Mouse (Mus musculus) T-cell, adult 2 months (primary cell): ENCODE results near the gene Gm10024.
"Not testable (repeated sequence)": the region's sequence is repeated elsewhere in the genome, so short reads cannot be mapped to it uniquely, and the experiment has no call there.

Experiments
- DNase-seq: peaks from one replicate; pipeline ENCODE4 v3.0.0; 2022; ENCODE audit warnings: low spot score

Gene Gm10024

DNA sequence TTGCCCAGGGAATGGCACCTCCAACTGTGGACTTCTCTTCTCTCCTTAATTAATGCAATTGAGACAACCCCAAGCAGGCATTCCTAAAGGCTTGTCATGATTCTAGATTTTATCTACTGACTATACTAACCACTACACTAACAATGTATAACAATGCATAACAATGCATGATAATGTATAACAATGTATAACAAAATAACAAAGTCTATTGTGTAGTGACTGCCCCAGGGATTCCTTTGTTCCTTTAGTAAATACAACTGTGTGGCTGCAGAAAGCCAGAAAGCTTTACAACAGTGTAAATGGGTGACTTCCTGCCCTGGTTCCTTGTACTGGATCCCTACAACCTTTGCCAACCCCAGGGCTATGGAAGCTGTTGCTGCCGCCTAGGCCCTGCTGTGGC lies 24.7 kb downstream of the Gm10024 start:
- DNase-seq = no peak

DNA sequence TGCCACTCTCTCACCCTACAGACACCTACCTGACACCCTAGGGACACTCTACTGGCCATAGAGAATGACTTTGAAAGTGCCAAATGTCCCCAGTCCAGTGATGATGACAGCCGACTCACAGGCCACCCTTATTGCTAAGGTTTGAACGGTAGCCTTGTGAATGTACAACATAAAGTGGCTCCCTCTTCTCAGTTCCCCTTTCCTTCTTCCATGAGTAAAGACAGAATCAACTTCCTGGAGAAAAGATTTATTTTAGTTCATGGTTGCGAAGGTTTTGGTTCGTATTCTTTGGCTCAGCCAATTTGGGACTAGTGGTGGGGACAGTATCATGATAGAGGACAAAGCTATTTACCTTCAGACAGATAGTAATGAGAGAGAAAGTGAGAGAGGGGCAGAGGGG lies 27.7 kb downstream of the Gm10024 start:
- DNase-seq = no peak

DNA sequence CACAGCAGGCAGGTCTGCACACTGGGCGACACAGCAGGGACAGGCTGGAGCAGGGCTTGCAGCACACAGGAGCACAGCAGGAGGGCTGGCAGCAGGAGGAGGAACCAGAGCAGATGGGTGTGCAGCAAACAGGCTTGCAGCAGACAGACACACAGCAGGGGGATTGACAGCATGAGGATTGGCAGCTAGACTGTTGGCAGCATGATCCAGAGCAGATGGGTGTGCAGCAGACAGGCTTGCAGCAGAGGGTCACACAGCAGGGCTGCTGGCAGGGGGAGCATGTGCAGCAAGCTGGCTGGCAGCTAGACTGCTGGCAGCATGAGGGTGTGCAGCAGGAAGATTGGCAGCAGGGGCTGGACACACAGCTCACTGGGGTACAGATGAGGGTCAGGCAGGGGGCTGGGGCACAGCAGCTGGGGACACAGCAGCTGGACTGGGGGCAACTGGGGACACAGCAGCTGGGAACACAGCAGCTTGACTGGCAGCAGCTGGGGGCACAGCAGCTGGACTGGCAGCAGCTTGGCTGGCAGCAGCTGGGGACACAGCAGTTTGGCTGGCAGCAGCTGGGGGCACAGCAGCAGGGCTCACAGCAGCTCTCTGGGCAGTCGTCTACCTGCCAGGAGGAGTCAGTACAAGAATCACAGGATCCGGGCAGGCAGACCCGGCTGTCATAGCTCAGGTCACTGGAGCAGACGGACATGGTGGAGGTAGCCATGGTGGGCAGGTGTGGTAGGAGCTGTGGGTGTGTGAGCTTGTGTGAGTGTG lies 30.8 kb downstream of the Gm10024 start, which contains the start of gene Gm18596:
Gm18596 (minus strand) TSS at position 715 of the 765 bp plus-strand sequence.
- DNase-seq = not testable (repeated sequence)

DNA sequence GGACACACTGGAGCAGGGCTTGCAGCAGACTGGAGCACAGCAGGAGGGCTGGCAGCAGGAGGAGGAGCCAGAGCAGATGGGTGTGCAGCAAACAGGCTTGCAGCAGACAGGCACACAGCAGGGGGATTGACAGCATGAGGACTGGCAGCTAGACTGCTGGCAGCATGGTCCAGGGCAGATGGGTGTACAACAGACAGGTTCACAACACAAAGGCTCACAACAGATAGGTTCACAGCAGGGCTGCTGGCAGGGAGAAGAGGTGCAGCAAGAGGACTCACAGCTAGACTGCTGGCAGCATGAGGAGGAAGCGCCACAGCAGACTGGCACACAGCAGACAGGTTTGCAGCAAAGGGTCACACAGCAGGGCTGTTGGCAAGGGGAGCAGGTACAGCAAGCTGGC lies 39.4 kb downstream of the Gm10024 start:
- DNase-seq = not testable (repeated sequence)

DNA sequence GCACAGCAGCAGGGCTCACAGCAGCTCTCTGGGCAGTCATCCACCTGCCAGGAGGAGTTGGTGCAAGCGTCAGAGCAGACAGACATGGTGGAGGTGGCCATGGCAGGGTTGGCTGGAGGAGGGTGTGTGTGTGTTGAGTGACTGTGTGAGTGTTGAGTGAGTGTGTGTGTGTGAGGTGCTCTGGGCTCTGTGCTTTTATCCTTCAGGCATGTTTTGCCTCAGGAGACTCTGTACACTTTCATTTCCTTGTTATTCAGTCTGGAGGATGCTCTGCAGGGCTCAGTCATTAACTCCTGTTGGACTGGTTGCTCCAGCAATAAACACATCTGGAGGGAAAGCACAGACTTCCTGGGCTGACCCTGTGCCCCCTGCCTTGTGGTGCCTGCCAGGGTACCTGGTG lies 40.0 kb downstream of the Gm10024 start, which contains the start of gene Gm9736:
Gm9736 (minus strand) TSS at position 101 of the 400 bp plus-strand sequence.
- not testable (repeated sequence) for DNase-seq

DNA sequence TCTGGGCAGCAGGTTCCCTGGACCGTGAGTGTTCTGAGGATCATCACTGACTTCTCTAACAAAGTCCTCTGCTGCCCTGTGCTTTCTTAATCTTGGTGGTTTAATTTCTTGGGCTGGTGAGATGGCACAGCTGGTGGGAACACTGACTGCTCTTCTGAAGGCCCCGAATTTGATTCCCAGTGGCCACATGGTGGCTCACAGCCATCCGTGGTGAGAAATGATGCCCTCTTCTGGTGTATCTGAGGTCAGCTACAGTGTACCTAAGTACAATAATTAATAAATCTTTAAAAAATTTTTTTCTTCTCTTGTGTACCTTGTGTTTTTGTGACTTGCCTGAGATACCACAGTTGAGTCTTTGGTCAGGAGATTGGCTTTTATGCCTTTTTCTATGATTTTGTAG lies 41.1 kb downstream of the Gm10024 start:
- DNase-seq = not testable (repeated sequence)

DNA sequence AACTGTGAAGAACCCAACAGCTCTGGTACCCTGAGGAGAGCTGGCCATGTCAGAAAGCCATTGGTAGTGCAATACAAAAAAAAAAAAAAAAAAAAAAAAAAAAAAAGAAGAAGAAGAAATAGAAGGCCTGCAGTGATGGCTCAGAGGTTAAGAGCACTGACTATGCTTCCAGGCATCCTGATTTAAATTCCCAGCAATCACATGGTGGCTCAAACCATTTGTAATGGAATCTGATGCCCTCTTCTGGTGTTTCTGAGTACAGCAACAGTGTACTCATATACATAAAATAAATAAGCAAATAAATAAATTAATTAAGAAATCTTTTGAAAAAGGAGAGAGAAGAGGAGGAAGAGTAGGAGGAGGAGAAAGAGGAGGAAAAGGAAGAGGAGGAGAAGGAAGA lies 42.2 kb downstream of the Gm10024 start:
- DNase-seq = no peak

DNA sequence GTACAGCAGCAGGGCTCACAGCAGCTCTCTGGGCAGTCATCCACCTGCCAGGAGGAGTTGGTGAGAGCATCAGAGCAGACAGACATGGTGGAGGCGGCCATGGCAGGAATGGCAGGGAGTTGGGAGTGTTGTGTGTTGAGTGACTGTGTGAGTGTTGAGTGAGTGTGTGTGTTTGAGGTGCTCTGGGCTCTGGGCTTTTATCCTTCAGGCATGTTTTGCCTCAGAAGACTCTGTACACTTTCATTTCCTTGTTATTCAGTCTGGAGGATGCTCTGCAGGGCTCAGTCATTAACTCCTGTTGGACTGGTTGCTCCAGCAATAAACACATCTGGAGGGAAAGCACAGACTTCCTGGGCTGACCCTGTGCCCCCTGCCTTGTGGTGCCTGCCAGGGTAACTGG lies 48.3 kb downstream of the Gm10024 start, which contains the start of gene Gm3233:
Gm3233 (minus strand) TSS at position 101 of the 400 bp plus-strand sequence.
- not testable (repeated sequence) for DNase-seq
